Mouse (Mus musculus) heart, postnatal 0 days (tissue): ENCODE data around the gene Hacd2. TPM values are rescaled to one million over a fixed set of nuclear protein-coding genes. Genes with fewer than 3 reads are reported as not detected.

ENCODE experiments used
- ATAC-seq: fragments of 200-750 bp; cut with Nextera tagmentation; 2 replicates; pipeline ENCODE4 v1.8.0; 2017; ENCODE audit warnings: low read depth, moderate number of reproducible peaks, moderate library complexity; ENCODE audit not compliant: insufficient read depth
- DNase-seq: peaks from one replicate; pipeline ENCODE4 v3.0.0-alpha.2; 2016; ENCODE audit warnings: low spot score
- H3K27ac ChIP-seq: fragments of 300-500 bp; sonication (generic); 2 replicates; pipeline ENCODE4 v1.5.1; 2014; ENCODE audit warnings: low read depth, mild to moderate bottlenecking
- H3K27me3 ChIP-seq: fragments of 300-500 bp; sonication (generic); 2 replicates; pipeline ENCODE4 v1.6.1; 2014; ENCODE audit warnings: low read length, mixed read lengths; ENCODE audit not compliant: control insufficient read depth, insufficient read depth
- H3K36me3 ChIP-seq: fragments of 300-500 bp; sonication (generic); replicated peaks from 2 replicates; pipeline ENCODE4 v1.6.1; 2014; ENCODE audit warnings: low read length, mixed read lengths; ENCODE audit not compliant: control insufficient read depth, insufficient read depth
- H3K4me1 ChIP-seq: fragments of 300-500 bp; sonication (generic); 2 replicates; pipeline ENCODE4 v1.6.1; 2014; ENCODE audit warnings: antibody characterized with exemption; ENCODE audit not compliant: control insufficient read depth, insufficient read depth
- H3K4me2 ChIP-seq: fragments of 300-500 bp; sonication (generic); 2 replicates; pipeline ENCODE4 v1.6.1; 2014; ENCODE audit warnings: low read depth, mild to moderate bottlenecking, low read length, moderate library complexity
- H3K4me3 ChIP-seq: fragments of 300-500 bp; sonication (generic); 2 replicates; pipeline ENCODE4 v1.5.1; 2014; ENCODE audit warnings: low read depth, low read length
- H3K9ac ChIP-seq: fragments of 300-500 bp; sonication (generic); replicated peaks from 2 replicates; pipeline ENCODE4 v1.6.1; 2014; ENCODE audit warnings: low read depth, low read length, mixed read lengths
- H3K9me3 ChIP-seq: fragments of 300-500 bp; sonication (generic); replicated peaks from 2 replicates; pipeline ENCODE4 v1.6.1; 2016; ENCODE audit warnings: low read length; ENCODE audit not compliant: control insufficient read depth
- CTCF ChIP-seq: IDR thresholded peaks from 2 replicates; pipeline ENCODE4 v1.5.1; 2016; ENCODE audit warnings: antibody characterized with exemption, control low read depth, low read depth
- EP300 ChIP-seq: IDR thresholded peaks from 2 replicates; pipeline ENCODE4 v1.6.1; 2016; ENCODE audit warnings: antibody characterized with exemption, low read depth
- WGBS: fragments of 180-500 bp; shearing (Covaris S2); extraction: QIAGEN DNeasy Blood & Tissue Kit; methylation state at CpG from one replicate; pipeline ENCODE4 v1.1.7; 2014; 5-methylcytosine and 5-hydroxymethylcytosine counted together
- polyA plus RNA-seq: library from polyadenylated mRNA; unstranded; fragments of >200 nt; fragmentation: Nextera tagmentation; extraction: Ambion mirVana; gene quantifications from 2 replicates; pipeline ENCODE4 v1.2.1, GENCODE M21; 2015
- total RNA-seq: library from RNA; depleted of rRNA; stranded (reverse); fragments of >200 nt; gene quantifications from 2 replicates; pipeline ENCODE4 v1.2.3, GENCODE M21; 2014; ENCODE audit warnings: low replicate concordance

Hacd2 gene
- total and polyA plus RNA-seq, 2 experiments from 2014 or later = 2.6 to 34.1 TPM

GRCm38 (mm10) chr16:34992854-34993253 lies 29.4 kb upstream of the Hacd2 start:
- DNase-seq = no peak
- TF ChIP-seq EP300 (no peak), CTCF (no peak)
- Histone ChIP-seq H3K4me1 (peaks cover 13% of the 10 kb centered on the region), H3K4me2 (no peak overlapping the region), H3K36me3 (no peaks in the 10 kb centered on the region), H3K27me3 (no peaks in the 10 kb centered on the region), H3K27ac (no peak overlapping the region), H3K9ac (no peak overlapping the region), H3K9me3 (no peaks in the 10 kb centered on the region), H3K4me3 (no peak overlapping the region)
- no peak for ATAC-seq
- WGBS = 87% methylated on average over 5 of the region's 5 CpGs

GRCm38 (mm10) chr16:34993694-34994330 lies 28.4 kb upstream of the Hacd2 start:
- H3K27me3 ChIP-seq = no peaks in the 10 kb centered on the region
- no peak overlapping the region for H3K27ac ChIP-seq
- no peak overlapping the region for H3K9ac ChIP-seq
- TF ChIP-seq EP300 (no peak), CTCF (no peak)
- no peaks in the 10 kb centered on the region for H3K9me3 ChIP-seq
- no peak overlapping the region for H3K4me3 ChIP-seq
- H3K4me1 ChIP-seq = peaks cover 13% of the 10 kb centered on the region
- H3K36me3 ChIP-seq = no peaks in the 10 kb centered on the region
- ATAC-seq (no peak), DNase-seq (no peak)
- 84% methylated on average over 10 of the region's 10 CpGs for WGBS
- H3K4me2 ChIP-seq = no peak overlapping the region

GRCm38 (mm10) chr16:34994641-34995141 lies 27.5 kb upstream of the Hacd2 start:
- TF ChIP-seq CTCF = no peak
- TF ChIP-seq EP300 = no peak
- H3K9ac ChIP-seq = no peak overlapping the region
- ATAC-seq (no peak), DNase-seq (no peak)
- peaks cover 13% of the 10 kb centered on the region for H3K4me1 ChIP-seq
- H3K36me3 ChIP-seq = no peaks in the 10 kb centered on the region
- no peaks in the 10 kb centered on the region for H3K27me3 ChIP-seq
- H3K27ac ChIP-seq = no peak overlapping the region
- H3K4me2 ChIP-seq = no peak overlapping the region
- H3K4me3 ChIP-seq = no peak overlapping the region
- 82% methylated on average over 9 of the region's 9 CpGs for WGBS
- H3K9me3 ChIP-seq = no peaks in the 10 kb centered on the region

- WGBS = 24% methylated on average over 5 of the region's 5 CpGs
- no peaks in the 10 kb centered on the region for H3K27me3 ChIP-seq
- no peak overlapping the region for H3K9ac ChIP-seq
- H3K9me3 ChIP-seq = no peaks in the 10 kb centered on the region
- no peaks in the 10 kb centered on the region for H3K36me3 ChIP-seq
- no peak overlapping the region for H3K4me2 ChIP-seq
- DNase-seq = peak; percentile 36
- H3K4me1 ChIP-seq = peaks cover 11% of the 10 kb centered on the region
- ATAC-seq = peak; percentile 69
- no peak for TF ChIP-seq CTCF
- TF ChIP-seq EP300 = no peak
- no peak overlapping the region; the same call in 1 of the 2 replicates for H3K4me3 ChIP-seq
- H3K27ac ChIP-seq = peak overlapping the region; percentile 34; the same call in 1 of the 2 replicates
Measured at GRCm38 (mm10) chr16:34996133-34996532, 26.1 kb upstream of the Hacd2 start.

- H3K36me3 ChIP-seq = no peaks in the 10 kb centered on the region
- WGBS = 34% methylated on average over 4 of the region's 4 CpGs
- no peak for ATAC-seq
- no peaks in the 10 kb centered on the region for H3K27me3 ChIP-seq
- H3K9me3 ChIP-seq = no peaks in the 10 kb centered on the region
- H3K4me3 ChIP-seq = no peak overlapping the region
- H3K27ac ChIP-seq = 0 out of 2 replicates have a peak overlapping the region, but pooled peaks have one; percentile 19
- no peak overlapping the region for H3K4me2 ChIP-seq
- DNase-seq = no peak
- no peak for TF ChIP-seq CTCF
- no peak for TF ChIP-seq EP300
- no peak overlapping the region for H3K9ac ChIP-seq
- H3K4me1 ChIP-seq = peaks cover 5% of the 10 kb centered on the region; the same call in 1 of the 2 replicates
Measured at GRCm38 (mm10) chr16:34997052-34997451, 25.2 kb upstream of the Hacd2 start.

- WGBS = 64% methylated on average over 10 of the region's 10 CpGs
- H3K27ac ChIP-seq = no peak overlapping the region
- no peak overlapping the region for H3K4me2 ChIP-seq
Measured at GRCm38 (mm10) chr16:34997576-34997975, 24.7 kb upstream of the Hacd2 start.

More at GRCm38 (mm10) chr16:34997576-34997975, 24.7 kb upstream of the Hacd2 start:
- ATAC-seq (peak; percentile 39; the same call in 1 of the 2 replicates), DNase-seq (no peak)
- H3K9ac ChIP-seq = no peak overlapping the region
- no peak for TF ChIP-seq EP300
- TF ChIP-seq CTCF = no peak
- no peaks in the 10 kb centered on the region for H3K27me3 ChIP-seq
- H3K4me1 ChIP-seq = peaks cover 5% of the 10 kb centered on the region; the same call in 1 of the 2 replicates
- H3K9me3 ChIP-seq = no peaks in the 10 kb centered on the region
- no peaks in the 10 kb centered on the region for H3K36me3 ChIP-seq
- no peak overlapping the region for H3K4me3 ChIP-seq
